21 mouse cellular contexts compared by ENCODE assay signal in genomic region chr17:62507766-62508485, GRCm38 (mm10).
DNase-seq lines count a peak whose midpoint lies in the region; ATAC-seq and TF ChIP-seq lines count a peak whose summit lies in the region.
"Had no signal": no experiment of that assay in that cellular context is flagged by ENCODE, and none has a peak within 500 bp of the region (broad histone marks: within the 10 kb centered on the region; RNA-seq: fewer than 3 reads in every experiment).

No protein-coding gene starts in this region.

- no peaks in the 10 kb centered on the region for H3K4me1 ChIP-seq in lung, embryonic 14.5 days (ENCODE audit: insufficient read depth)
- no peaks in the 10 kb centered on the region; the same call in 1 of the 2 replicates for H3K4me1 ChIP-seq in embryonic facial prominence, embryonic 14.5 days (ENCODE audit: control insufficient read depth, insufficient read depth, low read length)
- 0 out of 2 replicates have a peak, but pooled peaks cover 3% of the 10 kb centered on the region for H3K4me1 ChIP-seq in limb, embryonic 14.5 days (ENCODE audit: control insufficient read depth, insufficient read depth, low read length)
- H3K4me1 ChIP-seq: heart, embryonic 15.5 days; limb, embryonic 12.5 days; lung, embryonic 15.5 days had no signal

- 59% methylated on average over 13 of the region's 13 CpGs for WGBS in lung, embryonic 14.5 days
- WGBS in embryonic facial prominence, embryonic 14.5 days = 50% methylated on average over 13 of the region's 13 CpGs
- 53% methylated on average over 13 of the region's 13 CpGs for WGBS in limb, embryonic 14.5 days

- no peaks in the 10 kb centered on the region for H3K9me3 ChIP-seq in lung, embryonic 14.5 days (ENCODE audit: low read depth, low read length)
- no peaks in the 10 kb centered on the region for H3K9me3 ChIP-seq in embryonic facial prominence, embryonic 14.5 days (ENCODE audit: control insufficient read depth, low read length)
- no peaks in the 10 kb centered on the region for H3K9me3 ChIP-seq in limb, embryonic 14.5 days (ENCODE audit: control insufficient read depth, low read length)
- H3K9me3 ChIP-seq: heart, embryonic 15.5 days; limb, embryonic 12.5 days; lung, embryonic 15.5 days had no signal

- DNase-seq in cerebellum, postnatal 36 days = peak; percentile 34 to 45
- DNase-seq in cerebellum, adult 9-11 months = no peak
- DNase-seq in lung, embryonic 14.5 days = peak; percentile 59
- DNase-seq in lung, postnatal 14 days = no peak
- DNase-seq in embryonic facial prominence, embryonic 14.5 days (ENCODE audit: low spot score) = peak; percentile 83
- DNase-seq in limb, embryonic 14.5 days (ENCODE audit: low spot score) = peak; percentile 78
- DNase-seq: adrenal gland, postnatal 14 days; gastrocnemius, postnatal 14 days; kidney, adult 9 months; kidney, postnatal 14 days; midbrain, embryonic 14.5 days; thymus, adult 18-20 months; thymus, postnatal 36 days had no signal

- H3K36me3 ChIP-seq in lung, embryonic 14.5 days (ENCODE audit: insufficient read depth) = no peaks in the 10 kb centered on the region
- no peaks in the 10 kb centered on the region for H3K36me3 ChIP-seq in embryonic facial prominence, embryonic 14.5 days (ENCODE audit: control insufficient read depth, insufficient read depth, low read length)
- H3K36me3 ChIP-seq in limb, embryonic 14.5 days (ENCODE audit: control insufficient read depth, insufficient read depth, low read length) = no peaks in the 10 kb centered on the region
- H3K36me3 ChIP-seq: heart, embryonic 15.5 days; limb, embryonic 12.5 days; lung, embryonic 15.5 days had no signal

- H3K4me3 ChIP-seq in lung, embryonic 14.5 days (ENCODE audit: low read depth, low read length) = no peak overlapping the region
- no peak overlapping the region for H3K4me3 ChIP-seq in embryonic facial prominence, embryonic 14.5 days (ENCODE audit: low read depth, low read length)
- H3K4me3 ChIP-seq in limb, embryonic 14.5 days (replicated peaks; ENCODE audit: low read length) = no peak overlapping the region
- H3K4me3 ChIP-seq: heart, embryonic 15.5 days; limb, embryonic 12.5 days; lung, embryonic 15.5 days had no signal

- no peak for TF ChIP-seq CTCF in lung, embryonic 14.5 days (IDR thresholded peaks at IDR 0.05; ENCODE audit: low read depth)

- no peak overlapping the region for H3K4me2 ChIP-seq in lung, embryonic 14.5 days
- no peak overlapping the region for H3K4me2 ChIP-seq in embryonic facial prominence, embryonic 14.5 days (ENCODE audit: low read depth, low read length)
- H3K4me2 ChIP-seq in limb, embryonic 14.5 days (replicated peaks; ENCODE audit: low read depth, low read length, severe bottlenecking) = no peak overlapping the region
- H3K4me2 ChIP-seq: heart, embryonic 15.5 days; limb, embryonic 12.5 days; lung, embryonic 15.5 days had no signal

- no peak overlapping the region for H3K27ac ChIP-seq in lung, embryonic 14.5 days (ENCODE audit: low read depth)
- H3K27ac ChIP-seq in embryonic facial prominence, embryonic 14.5 days (replicated peaks; ENCODE audit: low read depth, low read length) = no peak overlapping the region; the same call in 1 of the 2 replicates
- H3K27ac ChIP-seq in limb, embryonic 14.5 days (replicated peaks; ENCODE audit: low read depth, low read length) = no peak overlapping the region
- H3K27ac ChIP-seq: heart, embryonic 15.5 days; hindbrain, postnatal 0 days; limb, embryonic 12.5 days; liver, embryonic 14.5 days; lung, embryonic 15.5 days had no signal

- no peak for TF ChIP-seq POLR2A in limb, embryonic 14.5 days (IDR thresholded peaks at IDR 0.05; ENCODE audit: borderline replicate concordance, extremely low read depth, insufficient read depth, insufficient read length)

- no peak overlapping the region for H3K9ac ChIP-seq in lung, embryonic 14.5 days
- no peak overlapping the region for H3K9ac ChIP-seq in embryonic facial prominence, embryonic 14.5 days (ENCODE audit: low read depth, low read length)
- H3K9ac ChIP-seq in limb, embryonic 14.5 days (ENCODE audit: low read depth, low read length, severe bottlenecking) = no peak overlapping the region
- H3K9ac ChIP-seq: heart, embryonic 15.5 days; limb, embryonic 12.5 days; liver, embryonic 14.5 days; lung, embryonic 15.5 days had no signal

- no peaks in the 10 kb centered on the region for H3K27me3 ChIP-seq in lung, embryonic 14.5 days (ENCODE audit: insufficient read depth, low read length)
- H3K27me3 ChIP-seq in embryonic facial prominence, embryonic 14.5 days (replicated peaks; ENCODE audit: control insufficient read depth, insufficient read depth, low read length) = no peaks in the 10 kb centered on the region
- H3K27me3 ChIP-seq in limb, embryonic 14.5 days (ENCODE audit: control insufficient read depth, insufficient read depth, low read length) = no peaks in the 10 kb centered on the region
- H3K27me3 ChIP-seq: heart, embryonic 15.5 days; lung, embryonic 15.5 days had no signal

- ATAC-seq in lung, embryonic 14.5 days (ENCODE audit: insufficient read depth) = no peak
- no peak for ATAC-seq in embryonic facial prominence, embryonic 14.5 days (ENCODE audit: low read depth)
- no peak; the same call in 1 of the 2 replicates for ATAC-seq in limb, embryonic 14.5 days (ENCODE audit: low FRiP score, low read depth)
- no peak for ATAC-seq in CD4-positive, CD25-positive, alpha-beta regulatory T cell, adult 4 months
- ATAC-seq: forebrain, embryonic 16.5 days; hindbrain, postnatal 0 days; intestine, embryonic 16.5 days had no signal

Comparison
In these comparisons a context has a peak if more than half of its experiments do, and no peak if none do; other contexts are left out.
1. DNase-seq: peak in cerebellum, postnatal 36 days (2 of 2), lung, embryonic 14.5 days (single experiment), embryonic facial prominence, embryonic 14.5 days (single experiment) and limb, embryonic 14.5 days (single experiment); none in cerebellum, adult 9-11 months (single experiment) and lung, postnatal 14 days (single experiment).